Mouse (Mus musculus) testis, adult 2 months (tissue): ENCODE data around the gene H2-Oa.

Experiments used
- CTCF ChIP-seq: fragments of 200-500 bp; IDR thresholded peaks from 2 replicates; pipeline ENCODE4 v1.5.1; 2012; ENCODE audit warnings: low read depth, mild to moderate bottlenecking, inconsistent platforms, low read length, moderate library complexity; ENCODE audit not compliant: control insufficient read depth, insufficient read depth, insufficient replicate concordance
- POLR2A ChIP-seq: fragments of 200-500 bp; IDR thresholded peaks from 2 replicates; pipeline ENCODE4 v1.6.1; 2012; ENCODE audit warnings: low read depth, mild to moderate bottlenecking, inconsistent platforms, low read length, moderate library complexity; ENCODE audit not compliant: control insufficient read depth

DNA sequence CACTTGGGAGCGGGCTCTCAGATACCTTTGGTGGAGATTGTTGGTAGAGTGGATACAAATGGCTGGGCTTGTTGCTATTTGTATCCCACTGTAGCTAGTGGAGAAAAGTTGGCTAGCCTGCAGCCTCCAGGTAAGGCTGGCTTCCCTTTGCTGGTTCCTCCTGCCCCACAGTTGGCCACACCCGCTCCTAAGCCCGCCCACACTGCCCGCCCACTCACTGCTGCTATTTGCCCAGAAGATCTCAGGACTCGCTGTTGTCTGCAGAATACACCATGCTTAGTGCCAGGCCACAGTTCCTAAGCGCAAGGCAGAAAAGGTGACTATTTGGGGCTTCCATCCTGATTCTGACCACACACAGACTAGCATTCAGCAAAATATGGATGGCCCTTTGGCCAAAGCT, 35.3 kb downstream of the H2-Oa start:
- no peak for TF ChIP-seq CTCF
- TF ChIP-seq POLR2A, result no peak
